In genomic region chr6:112857057-112857456, GRCm38 (mm10) we compare ENCODE assay signal across 19 mouse cellular contexts.
DNase-seq lines count a peak whose midpoint lies in the region; ATAC-seq lines count a peak whose summit lies in the region.
"Had no signal": no experiment of that assay in that cellular context is flagged by ENCODE, and none has a peak within 500 bp of the region (broad histone marks: within the 10 kb centered on the region; RNA-seq: fewer than 3 reads in every experiment).

No protein-coding gene starts in this region.

- peaks cover 58% of the 10 kb centered on the region for H3K4me1 ChIP-seq in hindbrain, embryonic 10.5 days (replicated peaks)
- H3K4me1 ChIP-seq in midbrain, embryonic 12.5 days, result peaks cover 60% of the 10 kb centered on the region

- H3K27me3 ChIP-seq in hindbrain, embryonic 10.5 days (ENCODE audit: insufficient read depth, poor library complexity, severe bottlenecking), result no peaks in the 10 kb centered on the region
- no peaks in the 10 kb centered on the region for H3K27me3 ChIP-seq in midbrain, embryonic 12.5 days
- H3K27me3 ChIP-seq: embryonic facial prominence, embryonic 15.5 days; heart, embryonic 12.5 days; limb, embryonic 12.5 days had no signal

- H3K4me3 ChIP-seq in hindbrain, embryonic 10.5 days, result no peak overlapping the region
- H3K4me3 ChIP-seq in midbrain, embryonic 12.5 days, result no peak overlapping the region
- H3K4me3 ChIP-seq: embryonic facial prominence, embryonic 15.5 days; heart, embryonic 12.5 days; limb, embryonic 12.5 days had no signal

- H3K4me2 ChIP-seq in midbrain, embryonic 12.5 days (replicated peaks), result no peak overlapping the region; the same call in 1 of the 2 replicates
- H3K4me2 ChIP-seq: embryonic facial prominence, embryonic 15.5 days; heart, embryonic 12.5 days; limb, embryonic 12.5 days had no signal

- peak; percentile 41 for DNase-seq in ovary, adult 18-20 months (ENCODE audit: low spot score)
- no peak for DNase-seq in ovary, postnatal 14 days (ENCODE audit: low spot score)
- DNase-seq in hindbrain, embryonic 10.5 days (ENCODE audit: low spot score), result peak; percentile 31
- peak; percentile 41 for DNase-seq in retina, embryonic 14.5 days (ENCODE audit: low spot score)
- DNase-seq in kidney, adult 8-10 months, result no peak
- DNase-seq in cerebellum, postnatal 10 days, result no peak
- no peak for DNase-seq in gastrocnemius, postnatal 10 days
- DNase-seq: cerebellum, adult 11 months; gastrocnemius, postnatal 25 days; heart, postnatal 36 days; kidney, postnatal 14 days; right cerebral cortex, postnatal 4 days had no signal

- peak; percentile 76 for ATAC-seq in midbrain, embryonic 12.5 days (ENCODE audit: low FRiP score, low read depth)
- ATAC-seq: intestine, postnatal 0 days; lung, postnatal 0 days had no signal

- H3K36me3 ChIP-seq in hindbrain, embryonic 10.5 days, result peaks cover 12% of the 10 kb centered on the region
- no peaks in the 10 kb centered on the region for H3K36me3 ChIP-seq in midbrain, embryonic 12.5 days
- H3K36me3 ChIP-seq: embryonic facial prominence, embryonic 15.5 days; heart, embryonic 12.5 days; limb, embryonic 12.5 days had no signal

- H3K27ac ChIP-seq in hindbrain, embryonic 10.5 days, result peak overlapping the region; percentile 76
- peak overlapping the region; percentile 52 for H3K27ac ChIP-seq in midbrain, embryonic 12.5 days (replicated peaks)
- H3K27ac ChIP-seq: embryonic facial prominence, embryonic 15.5 days; limb, embryonic 12.5 days; liver, embryonic 14.5 days had no signal

- H3K9me3 ChIP-seq in hindbrain, embryonic 10.5 days, result no peaks in the 10 kb centered on the region
- H3K9me3 ChIP-seq in midbrain, embryonic 12.5 days, result no peaks in the 10 kb centered on the region
- H3K9me3 ChIP-seq: embryonic facial prominence, embryonic 15.5 days; heart, embryonic 12.5 days; limb, embryonic 12.5 days had no signal

- H3K9ac ChIP-seq in midbrain, embryonic 12.5 days (replicated peaks), result no peak overlapping the region
- H3K9ac ChIP-seq: embryonic facial prominence, embryonic 15.5 days; heart, embryonic 12.5 days; limb, embryonic 12.5 days; liver, embryonic 14.5 days had no signal

- 31% methylated on average over 6 of the region's 6 CpGs for WGBS in hindbrain, embryonic 10.5 days
- 40% methylated on average over 6 of the region's 6 CpGs for WGBS in midbrain, embryonic 12.5 days

Comparison
In these comparisons a context has a peak if more than half of its experiments do, and no peak if none do; other contexts are left out.
1. DNase-seq: peak in ovary, adult 18-20 months (single experiment), hindbrain, embryonic 10.5 days (single experiment) and retina, embryonic 14.5 days (single experiment); none in ovary, postnatal 14 days (single experiment), kidney, adult 8-10 months (0 of 2), cerebellum, postnatal 10 days (0 of 2) and gastrocnemius, postnatal 10 days (single experiment).